Mouse (Mus musculus) skeletal muscle tissue, adult 2 months (tissue): ENCODE results near the gene 1700022I11Rik.

Experiments
- DNase-seq: peaks from one replicate; pipeline ENCODE4 v3.0.0-alpha.2; 2012; ENCODE audit warnings: low read depth, low spot score

1700022I11Rik gene

DNA sequence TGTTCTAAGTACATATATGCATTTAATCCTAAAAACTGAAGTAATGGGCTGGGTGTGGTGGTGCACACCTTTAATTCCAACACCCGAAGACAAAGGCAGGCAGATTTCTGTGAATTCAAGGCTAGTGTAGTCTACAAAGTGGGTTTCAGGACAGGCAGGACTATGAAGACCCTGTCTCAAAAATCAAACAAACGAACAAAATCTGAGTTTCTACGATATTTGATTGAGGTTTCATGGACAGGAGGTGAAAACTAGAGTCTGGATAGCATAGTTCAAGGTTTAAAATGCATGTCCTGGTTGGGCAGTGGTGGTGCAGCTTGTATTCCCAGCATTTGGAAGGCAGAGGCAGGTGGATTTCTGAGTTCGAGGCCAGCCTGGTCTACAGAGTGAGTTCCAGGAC is at the start of gene 1700022I11Rik:
Gene 1700022I11Rik, plus strand, starts transcription at position 301 of the 400 bp plus-strand sequence.
- DNase-seq = no peak

DNA sequence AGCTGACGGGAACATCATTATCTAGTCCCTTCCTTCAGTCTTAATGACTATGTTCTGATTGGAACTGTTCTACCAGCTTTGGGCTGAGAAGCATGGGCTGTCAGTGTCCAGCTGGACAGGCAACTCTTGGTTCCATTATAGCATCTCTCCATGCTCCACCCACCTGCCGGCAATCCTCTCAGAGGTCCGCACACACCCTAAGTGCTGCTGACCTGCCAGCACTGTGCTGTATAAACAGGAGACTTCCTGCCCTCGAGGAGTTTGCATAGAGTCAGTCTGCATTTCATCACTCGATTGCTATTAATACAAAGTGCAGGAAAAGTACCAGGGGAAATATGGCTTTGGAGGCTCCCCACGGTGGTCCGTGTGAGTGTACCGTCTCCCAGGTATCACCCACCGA is 48.7 kb upstream of the 1700022I11Rik start:
- DNase-seq = no peak

DNA sequence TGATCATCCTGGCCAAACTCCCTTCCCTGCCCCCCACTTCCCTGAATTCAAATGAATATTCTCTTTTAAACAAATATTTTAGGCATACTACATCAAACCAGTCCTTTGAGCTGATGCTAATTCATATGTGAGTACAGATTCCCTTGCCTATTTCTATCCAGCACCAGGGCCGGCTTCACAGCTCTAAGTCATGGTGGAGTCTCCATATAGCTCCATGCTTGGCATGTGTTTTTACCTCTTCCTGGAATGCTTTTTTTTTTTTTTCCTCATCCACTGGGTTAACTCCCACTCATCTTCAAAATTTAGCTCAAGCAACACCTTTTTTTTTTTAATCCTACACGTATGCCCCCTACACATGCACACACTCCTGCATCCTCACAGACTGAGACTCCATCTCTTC is 47.9 kb upstream of the 1700022I11Rik start:
- no peak for DNase-seq

DNA sequence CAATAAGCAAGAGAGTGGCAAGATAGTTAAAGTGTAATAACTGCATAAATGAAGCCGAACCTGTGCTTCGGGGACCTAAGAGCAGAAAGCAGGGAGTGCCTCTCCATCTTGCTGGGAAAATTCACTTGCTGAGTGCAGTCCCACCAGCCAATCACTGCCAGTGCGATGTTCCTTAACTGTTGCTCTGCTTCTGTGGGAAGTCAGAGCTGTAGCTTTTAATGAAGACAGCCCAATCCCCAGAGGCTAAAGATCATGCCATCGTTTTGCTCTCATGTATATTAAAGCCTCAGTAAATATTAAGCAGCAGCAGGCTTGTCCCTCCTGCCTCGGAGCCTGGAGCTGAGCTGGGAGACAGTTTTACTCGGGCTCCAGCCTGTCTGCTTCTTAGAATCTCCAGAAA is 47.3 kb upstream of the 1700022I11Rik start:
- DNase-seq = no peak

DNA sequence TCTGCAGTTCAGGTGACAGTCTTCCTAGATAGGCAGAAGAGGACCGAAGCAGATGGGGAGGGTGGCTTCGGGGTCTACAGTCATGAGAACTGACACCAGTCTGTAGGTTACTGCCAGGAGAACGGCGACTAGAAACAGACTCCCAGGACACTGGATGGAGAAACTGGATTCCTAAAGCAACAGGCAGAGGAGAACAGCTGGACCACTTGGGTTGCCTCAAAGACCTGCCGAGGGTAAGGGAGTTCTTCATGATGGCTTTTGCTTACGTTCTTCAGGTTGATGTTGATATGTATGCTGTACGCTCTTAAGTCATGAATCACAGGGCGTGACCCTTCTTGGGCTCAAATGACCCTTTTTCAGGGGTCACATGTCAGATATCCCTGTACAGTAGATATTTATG is 46.9 kb upstream of the 1700022I11Rik start:
- no peak for DNase-seq

DNA sequence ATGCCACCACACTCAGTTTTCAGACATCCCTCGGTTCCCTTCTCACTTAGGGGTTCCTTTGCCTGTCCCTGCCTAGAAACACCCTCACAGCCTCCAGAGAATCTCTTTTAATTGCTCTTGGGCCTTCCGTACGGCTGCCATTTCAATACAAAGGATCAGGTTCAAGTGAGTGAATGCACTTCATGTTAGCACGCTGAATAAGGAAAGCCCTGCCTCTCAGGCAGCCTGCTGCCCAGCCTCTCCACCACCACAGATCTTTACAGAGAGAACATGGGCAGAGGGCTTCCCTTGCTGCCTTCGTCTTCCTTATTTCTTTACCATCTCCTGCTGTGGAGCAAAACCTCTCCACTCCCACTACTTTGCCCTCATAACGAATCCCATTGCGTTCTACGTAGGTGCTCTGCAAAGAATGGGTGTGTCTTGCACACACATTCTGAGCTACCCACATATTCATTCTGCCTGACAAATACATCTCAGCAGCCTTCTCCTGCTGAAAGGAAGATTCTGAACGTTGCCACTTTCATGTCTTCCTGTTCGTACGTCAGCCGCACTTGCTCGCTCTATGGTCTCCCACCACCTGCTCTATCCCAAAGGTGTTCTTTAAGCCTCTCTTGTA is 45.2 kb upstream of the 1700022I11Rik start:
- DNase-seq = no peak

DNA sequence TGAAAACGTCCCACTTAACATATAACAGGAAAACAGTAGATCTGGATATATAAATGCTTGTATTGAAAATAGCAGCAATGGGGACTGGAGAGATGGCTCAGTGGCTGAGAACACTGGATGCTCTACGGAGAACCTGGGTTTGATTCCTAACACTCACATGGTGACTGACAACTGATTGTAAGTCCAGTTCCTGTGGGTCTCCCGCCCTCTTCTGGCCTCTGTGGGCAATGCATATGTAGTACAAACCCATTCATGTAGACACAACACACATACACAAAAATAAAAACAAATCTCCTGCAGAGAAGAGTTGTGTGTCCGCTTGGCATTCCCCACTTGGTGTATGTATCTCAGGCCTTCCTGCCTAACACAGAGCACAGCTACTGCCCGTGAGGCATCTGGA is 41.2 kb upstream of the 1700022I11Rik start:
- DNase-seq = no peak

DNA sequence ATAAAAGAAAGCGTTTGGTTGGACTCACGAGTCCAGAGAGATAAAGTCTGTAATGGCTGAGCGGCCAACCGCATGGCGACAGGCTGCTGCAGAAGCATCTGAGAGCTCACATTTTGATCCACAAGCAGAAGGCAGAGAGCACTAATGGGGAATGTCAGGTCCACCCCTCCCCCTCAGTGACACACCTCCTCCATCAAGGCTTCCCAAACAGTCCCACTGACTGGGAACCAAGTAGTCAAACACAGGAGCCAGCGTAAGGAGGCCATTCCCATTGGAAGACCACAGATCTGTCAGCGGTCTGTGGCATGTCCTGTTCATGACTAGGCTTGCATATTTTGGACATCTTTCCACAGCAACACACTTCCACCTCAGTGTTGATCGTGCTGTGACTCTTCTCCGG is 40.5 kb upstream of the 1700022I11Rik start:
- no peak for DNase-seq

DNA sequence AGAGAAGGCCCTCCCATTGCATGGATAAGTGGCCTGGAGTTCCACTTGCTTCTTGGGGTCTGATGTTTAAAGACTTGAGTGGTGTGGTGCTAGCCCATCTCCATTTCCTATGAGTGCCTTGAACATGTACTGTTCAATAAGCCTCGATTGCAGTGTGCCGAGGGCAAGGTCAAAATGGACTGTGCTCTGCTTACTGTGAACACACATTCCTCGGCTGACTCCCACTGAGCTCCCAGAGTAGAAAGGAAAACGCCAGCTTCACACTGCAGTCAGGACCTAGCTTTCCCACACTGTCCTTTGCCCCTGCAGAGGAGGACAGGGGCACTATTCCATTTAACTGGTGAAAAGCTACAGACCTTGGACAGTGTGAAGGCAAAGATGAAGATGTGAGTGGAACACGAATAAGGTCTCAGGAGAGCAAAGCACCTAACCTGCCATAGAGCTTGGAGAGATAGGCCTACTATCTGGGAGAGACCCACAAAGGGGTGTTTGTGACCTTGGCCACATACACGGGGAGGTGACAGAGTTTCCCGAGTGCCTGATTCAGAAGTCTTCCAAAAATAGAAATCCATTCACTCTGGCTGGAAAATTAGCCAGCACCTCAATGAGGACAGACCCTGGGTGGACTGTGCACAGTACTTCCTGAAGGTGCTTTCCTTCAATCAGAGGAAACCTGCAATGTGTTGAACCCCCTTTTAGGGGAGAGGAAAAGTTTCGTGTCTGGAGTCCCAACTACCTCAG is 37.0 kb upstream of the 1700022I11Rik start:
- no peak for DNase-seq

DNA sequence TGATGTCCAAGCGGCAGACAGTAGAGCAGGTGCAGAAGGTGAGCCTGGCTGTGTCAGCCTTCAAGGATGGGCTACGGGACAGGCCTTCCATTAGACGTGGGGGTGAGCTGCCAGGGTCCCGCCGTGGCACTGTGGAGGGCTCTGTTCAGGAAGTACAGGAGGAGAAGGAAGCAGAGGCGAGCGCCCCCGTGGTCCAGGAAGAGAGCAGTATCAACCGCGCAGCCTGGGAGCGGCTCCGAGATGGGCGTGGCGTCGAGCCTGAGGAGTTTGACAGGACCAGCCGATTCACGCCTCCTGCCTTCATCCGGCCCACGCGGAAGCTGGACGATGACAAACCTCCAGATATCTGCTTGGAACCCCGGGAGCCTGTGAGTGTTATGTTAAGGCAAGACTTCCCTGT is 35.8 kb upstream of the 1700022I11Rik start:
- DNase-seq = no peak

DNA sequence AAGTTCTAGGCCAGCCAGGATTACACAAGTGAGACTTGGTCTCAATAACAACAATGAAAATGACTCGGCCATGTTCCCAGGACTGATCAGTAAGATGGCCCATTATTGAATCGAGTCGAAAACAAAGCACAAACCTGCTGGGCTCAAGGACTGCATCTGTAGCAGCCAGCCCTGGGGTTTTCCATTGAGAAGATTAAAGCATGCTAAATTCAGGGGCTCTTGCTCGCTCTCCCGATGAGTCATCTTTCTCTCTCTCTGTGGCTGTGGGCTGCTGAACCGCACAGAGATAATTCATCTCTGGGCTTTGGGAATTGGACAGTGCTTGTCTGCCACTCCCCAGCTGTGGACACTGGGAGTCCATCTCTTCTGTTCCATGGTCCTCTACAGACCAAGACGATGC is 28.0 kb upstream of the 1700022I11Rik start:
- no peak for DNase-seq

DNA sequence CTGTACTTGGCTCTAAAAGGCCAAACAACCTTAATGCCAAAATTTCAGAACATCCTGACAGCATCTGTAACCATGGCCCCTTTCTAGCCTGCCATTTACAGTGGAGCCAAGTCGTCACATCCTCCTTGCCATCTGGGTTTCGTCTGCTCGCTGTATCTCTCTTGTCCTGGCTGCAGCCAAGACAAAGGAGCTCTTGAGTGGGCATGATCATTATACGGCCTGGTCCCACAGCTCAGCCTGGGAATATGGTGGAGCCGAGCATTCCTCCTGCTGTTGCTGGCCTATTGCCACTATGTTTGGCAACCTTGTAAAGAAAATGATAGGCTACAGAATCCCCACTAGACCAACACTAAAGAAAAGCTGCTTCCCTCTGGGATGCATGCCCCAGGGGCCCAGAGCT is 26.1 kb upstream of the 1700022I11Rik start:
- DNase-seq = no peak

DNA sequence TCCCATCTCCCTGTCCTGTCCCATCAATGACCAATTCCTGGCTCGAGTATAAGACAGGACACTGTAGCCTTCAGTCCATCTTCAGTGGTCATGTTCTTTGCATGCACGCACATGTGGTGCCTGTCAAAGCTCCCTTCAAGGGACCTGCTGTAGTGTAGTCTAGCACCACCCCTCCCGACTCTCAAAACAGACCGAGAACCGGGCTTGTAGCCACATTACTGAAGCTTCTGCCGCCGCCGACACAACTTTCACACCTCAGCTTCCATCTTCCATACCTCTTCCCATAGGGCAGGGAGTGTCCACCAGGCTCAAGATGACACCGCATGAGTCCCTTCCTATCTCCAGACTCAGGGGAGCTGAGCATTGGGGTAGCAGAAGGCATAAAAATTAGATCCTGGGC is 25.2 kb upstream of the 1700022I11Rik start:
- DNase-seq = no peak

DNA sequence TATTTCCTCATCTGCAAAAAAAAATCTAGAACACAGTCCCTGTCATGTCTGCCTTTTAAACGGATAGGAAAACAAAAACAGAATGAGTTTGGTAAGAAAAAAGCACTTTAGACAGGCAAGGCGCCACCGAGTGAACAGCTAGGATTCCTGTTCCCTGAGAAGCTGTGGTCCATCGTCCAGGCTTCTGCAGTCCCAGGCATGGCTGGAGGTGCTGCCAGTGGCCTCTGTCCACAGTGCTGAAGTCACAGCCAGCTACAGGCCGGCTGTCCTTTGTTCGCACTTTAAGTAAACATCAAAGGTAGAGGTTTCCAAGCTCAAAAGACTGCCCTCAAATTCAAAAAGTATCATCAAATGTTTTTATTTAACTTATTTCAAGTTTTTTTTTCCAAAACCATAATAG is 24.4 kb upstream of the 1700022I11Rik start:
- no peak for DNase-seq

DNA sequence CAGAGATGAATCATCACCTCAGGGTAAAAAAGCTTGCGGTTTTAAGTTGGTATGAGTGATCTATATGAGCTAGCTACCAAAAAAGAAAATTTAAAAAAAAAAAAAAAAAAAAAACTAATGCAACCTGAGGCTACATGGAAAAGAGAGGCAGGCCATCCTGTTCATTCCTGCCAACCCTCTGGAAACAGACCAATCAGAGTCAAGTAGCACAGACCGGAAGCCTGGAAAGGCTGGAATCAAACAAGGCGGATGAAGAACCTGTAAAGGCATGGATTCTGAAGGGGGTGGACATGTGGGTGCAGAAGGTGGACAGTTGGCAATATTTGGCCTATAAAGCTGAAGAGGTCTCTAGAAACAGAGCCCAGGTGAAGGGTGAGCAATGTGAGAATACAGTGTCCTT is 24.0 kb upstream of the 1700022I11Rik start:
- no peak for DNase-seq

DNA sequence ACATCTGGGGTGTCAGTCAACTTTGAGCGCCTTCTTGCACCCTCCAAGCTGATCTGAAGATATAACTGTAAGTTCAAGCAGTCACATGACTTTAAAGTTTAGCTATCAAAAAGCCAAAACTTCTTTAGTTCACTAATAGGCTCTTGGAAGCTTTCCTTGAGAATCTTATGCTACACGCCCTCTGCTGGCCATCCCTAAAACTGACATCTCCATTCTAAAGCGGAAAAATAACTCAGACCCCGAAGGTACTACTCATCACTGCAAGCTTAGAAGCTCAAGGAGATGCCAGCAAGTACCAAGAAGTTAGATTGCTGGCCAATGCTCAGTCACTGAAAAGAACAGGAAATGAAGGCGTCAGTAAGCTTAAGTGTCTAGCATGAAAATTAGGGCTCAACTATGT is 23.5 kb upstream of the 1700022I11Rik start:
- no peak for DNase-seq

DNA sequence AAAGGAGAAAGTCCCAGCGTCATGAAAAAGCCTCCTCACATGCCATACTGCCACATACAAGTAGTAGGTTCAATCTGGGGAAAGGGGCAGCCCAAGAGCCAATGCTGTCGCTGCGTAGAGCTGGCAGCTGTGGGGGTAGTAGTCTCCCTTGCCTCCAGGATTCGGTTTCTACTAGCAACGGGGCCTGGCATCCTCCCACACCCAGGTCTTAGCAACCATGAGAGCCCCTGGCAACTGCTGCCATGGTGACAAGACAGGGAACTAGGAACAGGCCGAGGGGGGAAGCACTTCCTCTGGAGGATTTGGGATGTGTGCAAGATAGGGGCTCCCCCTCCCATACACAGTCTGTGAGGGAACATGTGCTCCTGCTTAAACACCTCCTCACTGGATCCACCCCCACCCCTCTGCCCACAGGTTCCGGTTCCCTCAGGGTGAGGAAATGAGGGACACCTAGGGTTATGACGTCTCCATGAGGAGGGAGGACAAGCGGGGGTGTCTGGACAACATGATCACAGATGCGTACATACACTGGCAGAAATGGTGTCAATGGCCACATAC is 22.6 kb upstream of the 1700022I11Rik start:
- no peak for DNase-seq

DNA sequence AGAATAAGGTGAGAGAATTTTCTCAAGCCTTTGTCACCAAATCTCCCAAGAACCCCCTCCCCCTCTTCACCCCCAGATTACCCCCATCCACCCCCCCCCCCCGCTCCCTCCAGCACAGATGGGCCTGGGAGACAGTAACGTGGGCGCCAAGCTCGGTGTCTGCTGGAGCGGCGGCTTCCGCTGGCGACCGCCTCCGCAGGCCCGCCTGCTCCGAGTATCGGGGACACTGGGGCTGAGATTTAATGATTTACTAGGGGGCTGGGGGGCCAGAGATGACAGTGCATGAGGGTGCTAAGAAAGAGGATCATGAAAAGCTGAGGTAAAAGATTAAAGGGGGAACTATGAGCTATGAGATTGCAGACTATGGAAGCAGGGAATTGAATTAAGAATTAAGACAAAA is 20.9 kb upstream of the 1700022I11Rik start:
- DNase-seq = no peak

DNA sequence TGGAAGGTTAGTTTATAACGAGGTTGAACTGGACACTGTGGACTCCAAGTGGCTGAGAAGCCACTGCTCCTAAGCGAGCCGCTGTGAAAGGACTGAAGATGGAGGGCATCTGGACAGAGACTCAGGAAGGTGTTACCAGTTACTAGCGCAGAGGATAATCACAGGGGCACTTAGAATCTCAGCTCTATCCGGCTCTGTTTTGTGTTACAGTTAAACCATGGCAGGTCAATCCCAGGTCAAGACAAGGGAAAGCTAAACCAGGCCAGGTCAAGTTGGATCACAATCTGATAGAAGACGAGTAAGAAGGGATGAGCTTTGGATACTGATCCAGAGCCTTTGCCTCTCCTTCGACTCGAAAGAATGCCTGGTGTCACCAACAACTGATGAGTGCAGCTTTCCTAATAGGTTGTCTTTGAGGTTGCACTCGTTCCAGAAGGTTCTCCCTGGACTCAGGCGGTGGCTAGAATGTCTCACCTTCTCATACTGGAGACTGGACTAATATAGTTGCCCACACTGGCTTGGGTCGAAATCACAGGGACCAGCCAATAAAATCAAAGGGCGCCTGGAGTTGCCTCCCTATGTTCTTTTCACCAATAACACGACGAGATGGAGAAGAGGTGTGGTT is 20.2 kb upstream of the 1700022I11Rik start:
- no peak for DNase-seq

DNA sequence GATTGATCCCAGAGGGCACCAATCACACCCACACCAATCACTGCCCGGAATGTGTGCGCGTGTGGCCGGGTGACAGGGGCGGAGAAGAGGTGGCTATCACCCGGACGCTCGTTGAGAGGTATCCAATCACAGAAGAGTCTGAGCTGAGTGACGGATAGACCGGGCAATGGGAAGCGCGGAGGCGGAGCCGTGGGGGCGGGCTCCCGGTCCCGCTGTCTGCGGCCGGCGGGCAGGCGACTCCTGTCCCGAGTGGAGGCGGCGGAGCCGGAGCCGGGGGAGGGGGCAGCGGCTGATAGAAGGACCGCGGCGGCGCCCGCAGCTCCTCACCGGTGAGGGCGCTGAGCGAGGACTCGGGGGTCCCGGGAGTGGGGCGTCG is 19.7 kb upstream of the 1700022I11Rik start, which contains the start of gene Dnajb5:
Gene Dnajb5, plus strand, starts transcription at position 139 of the 376 bp plus-strand sequence.
- DNase-seq = peak; percentile 99

DNA sequence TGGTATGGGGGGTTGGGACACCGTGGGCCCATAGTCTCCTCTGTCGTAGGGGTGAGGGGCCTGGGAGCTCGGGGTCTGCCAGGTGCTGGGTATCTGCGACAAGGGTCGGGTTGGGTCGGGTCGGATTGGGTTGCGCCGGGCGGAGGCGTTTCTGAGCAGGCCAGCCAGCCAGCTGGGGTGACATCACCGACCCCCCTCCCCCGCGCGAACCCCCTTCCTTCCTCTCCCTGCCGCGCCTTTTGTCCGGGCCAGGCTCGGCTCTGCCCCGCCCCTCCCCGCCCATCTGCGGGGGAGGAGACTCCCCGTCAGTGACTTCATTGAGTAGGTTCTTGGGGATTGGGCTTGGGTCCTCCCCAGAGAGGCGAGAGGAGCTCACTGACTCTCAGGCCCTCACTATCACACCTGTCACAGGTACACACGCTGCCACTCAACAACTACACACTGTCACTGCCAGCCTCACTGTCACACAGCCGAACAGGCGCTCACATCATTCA is 19.3 kb upstream of the 1700022I11Rik start:
- peak; percentile 94 for DNase-seq
